Mouse (Mus musculus) brain, embryonic 14.5 days (tissue): ENCODE measurements around the gene Rab12.

ENCODE experiments used
- CTCF ChIP-seq: fragments of 200-500 bp; IDR thresholded peaks from 2 replicates; pipeline ENCODE4 v1.5.1; 2012; ENCODE audit warnings: inconsistent platforms, mild to moderate bottlenecking, moderate library complexity, borderline replicate concordance; ENCODE audit not compliant: insufficient read depth, insufficient read length; ENCODE audit errors: extremely low read depth
- POLR2A ChIP-seq: fragments of 200-500 bp; IDR thresholded peaks from 2 replicates; pipeline ENCODE4 v1.6.1; 2012; ENCODE audit warnings: mild to moderate bottlenecking, inconsistent platforms, borderline replicate concordance; ENCODE audit not compliant: poor library complexity, insufficient read depth, insufficient read length, severe bottlenecking; ENCODE audit errors: extremely low read depth

DNA sequence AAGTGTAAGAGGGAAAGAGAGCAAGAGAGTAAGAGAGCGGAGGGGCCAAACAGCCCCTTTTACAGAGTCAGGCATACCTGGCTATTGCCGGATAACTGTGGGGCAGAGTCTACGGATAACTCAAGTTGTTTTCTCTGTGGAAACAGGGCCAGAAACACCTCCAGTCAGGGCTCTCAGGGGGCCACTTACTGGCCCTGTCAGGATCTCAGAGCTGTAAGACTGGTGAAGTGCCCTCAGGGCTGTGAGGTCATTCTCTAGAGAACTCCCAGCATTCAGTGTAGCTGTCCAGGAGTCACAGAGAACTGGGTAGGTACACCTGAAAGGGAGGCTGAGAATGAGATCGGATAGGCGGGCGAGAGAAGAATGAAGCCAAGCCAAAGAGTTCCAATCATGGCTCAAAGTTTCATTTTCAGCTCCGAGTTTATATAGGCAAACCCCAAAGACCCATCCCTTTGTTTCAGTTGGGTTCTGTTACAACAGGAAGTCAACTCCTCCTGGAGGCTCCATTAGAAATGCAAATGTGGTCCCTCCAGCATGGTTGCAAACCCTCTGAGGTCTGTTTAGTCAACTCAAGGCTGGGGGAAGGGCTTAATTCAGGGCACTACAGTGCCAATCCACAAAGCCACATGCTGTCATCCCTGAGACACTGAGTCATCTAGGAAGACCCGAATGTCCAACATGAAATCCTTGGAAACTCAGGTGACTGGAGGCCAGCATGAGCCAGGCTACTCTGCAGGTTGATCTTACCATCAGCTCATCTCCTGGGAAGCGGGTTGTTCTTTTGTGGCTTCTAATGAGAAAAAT lies 35.7 kb downstream of the Rab12 start:
- TF ChIP-seq CTCF, result no peak
- TF ChIP-seq POLR2A, result no peak
